Mouse (Mus musculus) gastrocnemius, postnatal 4 days (tissue): ENCODE data around the gene Piwil1. TPM values are rescaled to one million over a fixed set of nuclear protein-coding genes. Genes with fewer than 3 reads are reported as not detected.

ENCODE experiments used
- DNase-seq, 2 experiments: peaks; one replicate each; pipeline ENCODE4 v3.0.0; 2021 to 2022; ENCODE audit warnings: low spot score in 2 of 2, mixed read lengths in 2 of 2
- long read RNA-seq, 2 experiments: library from polyadenylated mRNA; stranded (forward); transcript quantifications; one replicate each; pipeline ENCODE4 v2.0.0; 2021
- total RNA-seq, 2 experiments: library from RNA; stranded (reverse); gene quantifications; 2 replicates each; pipeline ENCODE4 v1.2.3; 2021

The Piwil1 gene
- under 1 TPM; 0.05 to 0.12 TPM for total RNA-seq
- long read RNA-seq, experiment 1, partial matches to known transcripts, result 1 of 1 reads
- long read RNA-seq, experiment 1, other reads (novel, unspliced or antisense), result 0 of 1 reads
- long read RNA-seq, experiment 2, result 0 reads

DNA sequence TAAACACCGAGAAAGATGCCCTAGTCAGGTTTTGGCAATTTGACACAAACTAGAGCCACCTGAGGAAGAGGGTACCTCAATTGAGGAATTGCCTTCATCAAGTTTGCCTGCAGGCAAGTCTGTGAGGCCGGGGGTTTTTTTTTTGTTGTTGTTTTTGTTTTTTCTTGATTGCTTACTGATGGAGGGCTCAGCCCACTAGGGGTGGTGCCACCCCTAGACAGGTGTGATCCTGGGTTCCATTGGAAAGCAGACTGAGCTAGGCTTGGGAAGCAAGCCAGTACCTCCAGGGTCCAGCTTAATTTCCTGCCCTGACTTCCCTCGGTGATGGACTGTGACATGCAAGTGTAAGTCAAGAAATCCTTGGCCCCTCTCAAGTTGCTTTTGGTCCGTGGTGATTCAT, at the start of gene Piwil1:
Piwil1 (plus strand) TSS at position 301 of the 400 bp plus-strand sequence.
- DNase-seq, result no peak

DNA sequence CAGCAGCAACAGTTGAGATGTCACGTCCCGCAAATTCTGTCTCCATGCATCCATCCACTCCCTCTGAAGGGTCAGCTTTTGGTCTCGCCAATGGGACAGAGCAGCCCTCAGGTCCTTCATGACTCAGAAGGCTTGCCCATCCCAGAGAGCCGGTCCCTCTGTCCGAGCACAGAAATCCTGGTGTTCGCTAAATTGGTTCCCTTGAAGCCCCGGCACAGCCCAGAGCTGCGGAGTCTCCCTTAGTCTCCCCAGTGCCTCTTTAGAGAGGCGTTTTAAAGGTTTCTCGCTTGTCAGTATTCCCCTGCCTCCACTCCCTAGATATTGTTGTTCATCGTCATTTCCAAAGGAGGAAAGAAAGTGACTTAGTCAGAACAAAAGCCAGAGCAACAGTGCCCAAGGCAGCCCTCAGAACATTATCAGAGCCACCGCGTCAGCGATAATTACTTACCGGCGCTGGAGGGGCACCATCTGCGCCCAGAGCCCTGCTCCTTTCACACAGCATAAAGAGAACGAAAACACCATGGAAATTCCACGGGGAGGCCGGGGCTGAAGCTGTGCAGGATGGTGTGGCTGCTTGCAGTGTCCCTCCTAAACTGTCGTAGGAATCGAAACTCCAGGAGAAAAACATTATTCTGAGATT, 45.7 kb upstream of the Piwil1 start:
- DNase-seq, result no peak

DNA sequence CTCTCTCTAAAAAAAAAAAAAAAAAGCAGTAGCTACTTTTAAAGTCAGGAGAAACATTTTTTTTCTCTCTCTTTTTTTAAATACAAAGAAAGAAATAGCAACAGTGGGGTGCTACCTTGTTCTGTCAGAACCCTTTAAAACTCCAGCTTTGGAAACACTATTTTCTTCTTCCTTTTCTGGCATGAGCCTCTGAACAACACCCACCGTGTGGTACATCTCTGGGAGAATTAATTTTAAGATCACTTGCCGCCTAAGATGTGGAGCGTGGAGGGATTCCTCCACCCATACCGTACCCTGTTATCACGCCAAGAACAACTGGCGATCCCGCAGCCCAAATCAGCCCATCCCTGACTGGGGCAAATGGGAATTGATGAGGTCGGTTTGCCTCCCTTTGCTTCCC, 42.2 kb upstream of the Piwil1 start:
- DNase-seq, result no peak

DNA sequence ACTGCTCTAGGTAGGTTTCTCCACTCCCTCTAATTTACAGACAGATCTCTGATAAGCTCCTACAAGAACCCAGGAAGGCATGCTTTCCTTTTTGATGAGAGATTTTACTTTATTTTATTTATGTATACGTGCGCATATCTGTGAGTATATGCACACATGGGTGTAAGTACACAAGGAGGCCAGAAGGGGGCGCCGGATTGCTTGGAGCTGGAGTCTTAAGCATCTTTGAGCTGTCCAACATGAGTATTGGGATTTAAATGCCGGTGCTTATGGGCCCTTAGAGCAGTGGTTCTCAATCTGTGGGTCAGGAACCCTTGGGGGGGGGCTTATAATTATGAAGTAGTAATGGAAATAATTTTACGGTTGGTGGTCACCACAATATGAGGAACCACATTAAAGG, 39.4 kb upstream of the Piwil1 start:
- no peak for DNase-seq

DNA sequence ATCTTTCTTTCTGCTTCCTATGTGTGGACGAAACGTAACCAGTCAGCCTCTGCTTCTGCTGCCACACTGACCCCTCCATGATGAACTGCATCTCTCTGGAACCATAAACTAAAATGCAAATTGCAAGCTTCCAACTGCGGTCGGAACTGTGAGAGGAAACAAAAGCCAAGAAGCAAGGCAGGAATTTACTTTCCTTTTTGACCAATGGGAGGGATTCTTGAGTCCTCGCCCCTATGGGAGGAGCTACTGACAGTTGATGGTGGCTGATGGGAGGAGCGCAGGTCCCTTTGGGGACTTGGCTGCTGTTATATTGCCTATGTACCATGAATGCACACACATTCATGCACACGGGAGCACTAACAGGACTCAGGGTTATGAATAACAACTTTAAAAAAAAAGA, 38.3 kb upstream of the Piwil1 start:
- no peak for DNase-seq

DNA sequence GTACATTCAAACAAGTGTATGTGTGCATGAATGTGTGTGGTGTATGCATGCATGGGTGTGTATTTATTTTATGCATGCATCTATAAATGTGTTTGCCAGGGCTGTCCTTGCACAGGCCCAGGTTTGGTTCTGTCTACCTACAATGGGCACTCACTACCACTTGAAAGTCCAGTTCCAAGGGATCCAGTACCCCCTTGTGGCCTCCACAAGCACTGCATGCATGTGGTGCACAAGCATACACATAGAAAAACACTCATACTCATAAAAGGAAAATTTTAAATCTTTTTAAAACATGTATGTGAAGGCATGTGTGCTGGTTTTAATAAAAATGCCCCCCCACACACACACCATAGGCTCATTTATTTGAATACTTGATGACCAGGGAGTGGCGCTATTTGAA, 37.3 kb upstream of the Piwil1 start:
- DNase-seq, result no peak

DNA sequence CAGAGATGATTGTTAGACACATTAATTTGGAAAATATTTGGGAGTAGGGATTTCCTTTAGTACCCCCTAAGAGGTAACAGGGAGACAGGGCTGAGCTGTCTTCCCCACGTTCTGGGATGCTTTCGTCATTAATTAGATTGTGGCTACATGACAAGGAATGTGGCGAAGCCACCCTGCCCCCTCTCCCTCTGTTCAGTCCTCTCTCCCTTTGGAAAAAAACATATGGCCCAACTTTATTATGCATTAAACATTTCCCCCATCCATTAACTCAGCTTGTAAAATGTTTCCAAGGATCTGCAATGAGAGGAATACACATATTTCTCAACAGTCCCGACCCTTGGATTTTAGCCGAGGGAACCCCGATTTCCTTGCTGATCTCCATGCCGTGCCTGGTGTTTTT, 35.0 kb upstream of the Piwil1 start:
- DNase-seq, result no peak

DNA sequence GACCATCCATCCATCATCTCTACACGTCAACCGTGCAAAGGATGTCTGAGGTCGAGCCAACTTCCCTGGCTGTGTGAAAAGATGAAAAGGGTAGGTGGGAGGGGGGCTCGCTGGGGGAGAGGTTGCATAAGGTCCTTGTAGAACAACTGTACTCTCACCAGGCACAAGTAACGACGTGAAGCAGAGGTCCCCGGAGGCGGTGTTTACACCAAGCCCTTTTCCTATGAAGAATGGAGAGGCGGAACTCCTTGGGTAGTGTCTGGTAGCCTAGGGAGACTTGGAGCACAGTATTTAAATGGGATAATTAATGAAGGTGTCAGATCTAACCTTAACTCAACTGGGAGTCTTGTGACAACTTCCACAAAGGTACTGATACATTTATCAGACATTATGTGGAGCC, 28.2 kb upstream of the Piwil1 start:
- DNase-seq, result no peak

DNA sequence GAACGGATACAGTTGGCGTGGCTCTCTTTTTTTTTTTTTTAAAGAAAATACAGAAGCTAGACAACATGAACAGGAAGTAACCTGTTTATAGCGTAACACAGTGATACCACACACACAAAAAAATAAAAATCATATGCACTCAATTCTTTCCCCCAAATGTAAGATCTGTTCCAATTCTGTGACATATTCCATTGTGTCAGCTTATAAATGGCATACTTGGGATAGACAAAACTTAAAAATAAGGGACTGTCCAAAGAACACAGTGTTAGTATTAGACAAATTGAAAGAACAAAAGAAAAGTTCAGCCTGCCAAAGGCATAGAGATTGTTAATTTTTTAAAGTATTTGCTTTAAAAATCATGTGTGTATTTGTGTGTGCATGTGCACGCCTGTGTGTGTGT, 25.0 kb upstream of the Piwil1 start:
- DNase-seq, result no peak

DNA sequence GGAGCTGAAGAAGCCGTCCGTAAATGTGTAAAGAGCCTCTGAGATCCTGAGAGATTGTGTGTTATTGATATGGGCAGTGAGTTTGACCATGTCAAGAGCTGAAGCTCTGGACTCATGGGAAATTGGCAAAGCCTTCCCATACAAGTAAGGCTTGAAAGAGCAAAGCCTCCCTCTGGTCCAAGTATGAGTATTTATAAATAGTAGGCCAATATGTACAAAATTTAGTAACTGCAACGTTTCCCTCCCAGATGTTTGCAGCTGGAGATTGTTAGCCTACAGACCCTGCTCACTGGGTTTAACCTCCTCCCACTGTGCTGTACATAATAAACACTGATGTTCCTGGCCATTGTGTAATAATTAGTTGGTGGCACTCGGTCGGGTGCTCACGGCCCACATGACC, 24.5 kb upstream of the Piwil1 start:
- no peak for DNase-seq

DNA sequence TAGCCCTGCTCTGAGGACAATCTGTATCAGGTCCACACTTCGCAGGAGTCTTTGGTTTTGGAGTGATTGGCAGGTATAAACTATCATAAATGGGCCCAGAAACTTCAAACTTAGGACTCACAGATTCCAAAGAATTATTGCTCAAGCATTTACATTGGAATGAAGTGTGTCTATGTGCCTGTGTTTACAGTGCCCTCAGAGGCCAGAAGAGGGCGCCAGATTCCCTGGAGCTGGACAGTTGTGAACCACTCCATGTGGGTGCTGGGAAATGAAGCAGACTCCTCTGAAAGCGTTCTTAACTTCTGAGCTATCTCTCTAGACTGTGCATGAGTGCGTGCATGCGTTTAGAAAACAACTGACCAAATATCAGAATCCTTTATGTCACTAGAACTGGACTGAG, 20.9 kb upstream of the Piwil1 start:
- DNase-seq, result no peak

DNA sequence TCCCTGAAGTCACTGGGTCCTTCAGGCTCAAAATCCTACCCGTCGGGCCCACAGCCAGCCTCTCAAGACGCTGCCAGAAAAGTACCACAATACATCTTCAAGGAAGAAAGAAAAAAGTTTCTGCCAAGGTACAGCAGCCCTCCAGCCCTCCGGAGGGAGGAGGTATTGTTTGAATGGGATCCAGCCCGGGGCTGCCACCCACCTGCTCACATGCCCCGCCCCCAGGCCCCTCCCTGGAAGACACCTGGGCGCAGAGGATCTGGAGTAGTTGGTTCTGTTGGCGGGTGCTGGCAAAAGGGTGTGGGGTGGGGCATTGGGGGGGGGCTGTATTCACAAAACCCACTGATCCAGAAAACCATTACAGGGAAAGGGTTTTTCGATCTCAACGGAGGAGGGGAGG, 18.1 kb upstream of the Piwil1 start:
- DNase-seq, result no peak

DNA sequence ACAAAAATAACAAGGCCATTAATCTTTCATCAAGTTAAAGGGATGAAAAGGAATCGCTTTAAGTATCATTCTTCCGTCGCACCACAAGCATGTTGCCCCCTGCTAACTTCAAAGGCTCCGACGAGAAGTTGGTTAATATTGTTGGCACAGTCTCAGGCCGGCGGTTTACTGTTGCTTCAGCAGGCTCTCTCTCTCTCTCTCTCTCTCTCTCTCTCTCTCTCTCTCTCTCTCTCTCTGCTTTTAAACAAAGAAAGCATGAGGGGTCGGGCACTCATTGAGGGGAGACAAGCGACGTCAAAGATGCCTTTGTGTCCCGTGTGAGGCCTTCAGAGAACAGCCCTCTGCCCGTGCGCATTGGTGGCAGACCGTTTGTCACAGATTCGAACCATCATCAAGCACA, 17.7 kb upstream of the Piwil1 start:
- DNase-seq, result no peak

DNA sequence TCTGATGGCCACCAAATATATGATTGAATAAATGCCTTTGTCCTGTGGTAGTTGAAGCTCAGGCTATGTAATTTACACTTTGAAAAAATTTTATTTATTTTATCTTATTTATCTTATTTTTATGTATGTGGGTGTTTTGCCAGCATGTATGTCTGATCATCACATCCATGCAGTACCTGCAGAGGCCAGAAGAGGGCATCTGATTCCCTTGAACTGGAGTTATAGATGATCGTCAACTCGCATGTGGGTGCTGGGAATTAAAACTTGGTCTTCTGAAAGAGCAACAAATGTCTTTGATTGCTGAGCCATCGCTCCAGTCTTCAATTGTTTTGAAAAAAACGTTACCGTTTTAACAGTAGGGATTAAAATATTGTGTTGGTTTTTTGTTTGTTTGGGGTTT, 15.2 kb upstream of the Piwil1 start:
- no peak for DNase-seq

DNA sequence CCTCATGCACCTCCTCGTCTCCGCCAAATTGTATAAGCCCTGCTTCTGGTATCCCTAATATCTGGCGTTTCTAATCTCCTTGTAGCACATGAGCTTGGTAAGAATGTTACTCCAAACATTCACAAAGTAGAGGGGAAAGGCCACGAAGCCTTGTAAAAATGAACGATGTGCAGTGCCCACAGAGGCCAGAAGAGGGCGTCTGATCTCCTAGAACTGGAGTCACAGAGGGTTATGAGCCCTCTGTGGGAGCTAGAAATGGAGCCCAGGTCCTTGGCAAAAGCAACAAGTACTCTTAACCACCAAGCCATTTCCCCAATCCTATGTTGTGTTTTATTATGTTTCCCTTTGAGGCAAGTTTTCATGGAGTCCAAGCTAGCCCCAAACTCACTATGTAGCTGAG, 8.2 kb upstream of the Piwil1 start:
- no peak for DNase-seq

DNA sequence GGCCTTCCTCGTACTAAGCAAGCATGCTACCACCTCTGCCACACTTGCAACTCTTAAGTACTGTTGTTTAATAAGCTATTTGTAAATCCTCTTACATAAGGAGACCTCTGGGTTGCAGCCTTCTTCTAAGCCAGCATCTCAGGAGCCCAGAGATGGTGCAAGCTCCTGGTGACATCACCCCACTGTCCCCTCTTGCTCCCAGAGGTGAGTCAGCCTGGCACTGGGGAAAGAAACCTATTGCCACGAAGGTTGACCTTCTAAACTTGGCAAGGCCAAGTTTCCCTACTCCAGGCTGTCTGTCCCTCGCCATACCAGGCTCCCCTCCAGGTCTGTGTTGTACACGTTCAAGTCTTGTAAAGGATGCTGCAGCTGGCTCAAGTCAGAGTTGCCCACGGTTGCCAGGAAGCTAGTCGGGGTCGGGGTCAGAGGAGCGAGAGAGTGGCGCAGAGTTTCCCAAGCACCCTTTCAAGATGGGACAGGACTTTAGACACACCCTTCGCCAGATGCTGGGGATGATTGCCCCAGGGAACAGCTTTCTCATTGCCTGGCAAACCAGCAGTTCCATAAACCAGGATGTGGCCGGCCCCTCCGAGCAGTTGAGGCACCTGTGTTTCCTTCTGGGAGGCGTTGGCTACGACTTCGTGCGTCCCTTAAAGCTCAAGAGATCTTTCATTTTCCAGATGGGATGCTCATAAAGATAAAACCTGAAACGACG, 7.6 kb upstream of the Piwil1 start:
- DNase-seq, result no peak

DNA sequence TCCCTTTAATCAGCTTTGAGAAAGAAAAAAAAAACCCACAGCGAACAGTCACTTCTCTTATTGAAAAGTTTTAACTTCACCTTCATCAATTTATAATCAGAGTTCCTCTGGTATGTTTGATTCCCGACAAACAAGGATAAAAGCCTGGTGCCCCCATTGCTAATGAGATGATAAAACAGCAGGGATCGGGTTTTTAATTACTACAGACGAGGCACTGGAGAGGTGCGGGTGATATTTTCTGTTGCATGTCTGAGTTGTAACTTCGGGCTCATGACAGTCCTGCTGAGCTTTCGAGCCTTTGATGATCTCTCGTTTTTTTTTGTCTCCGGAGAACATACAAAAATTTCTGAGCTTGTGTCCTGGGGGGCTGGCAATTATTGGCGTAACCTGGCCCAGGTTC, 5.5 kb upstream of the Piwil1 start:
- no peak for DNase-seq

DNA sequence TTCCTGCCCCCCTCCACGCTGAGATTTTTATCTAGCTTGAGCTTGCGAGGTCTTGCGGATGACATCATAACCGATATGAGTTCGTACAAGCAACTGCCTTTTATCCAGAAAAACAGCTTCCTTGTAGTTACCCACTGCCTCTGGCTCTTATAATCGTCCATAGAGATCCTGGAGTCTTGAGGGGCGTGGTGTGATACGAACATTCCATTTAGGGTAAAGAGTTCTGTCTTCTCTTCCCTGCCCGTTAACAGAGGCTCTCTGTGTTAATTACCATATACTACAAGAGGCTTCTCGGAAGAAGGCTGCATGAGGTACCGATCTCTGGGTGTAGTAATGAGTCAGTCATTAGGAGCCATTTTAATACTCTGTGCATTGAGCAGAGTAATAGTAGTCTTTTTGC, 1.6 kb upstream of the Piwil1 start:
- DNase-seq, result no peak

DNA sequence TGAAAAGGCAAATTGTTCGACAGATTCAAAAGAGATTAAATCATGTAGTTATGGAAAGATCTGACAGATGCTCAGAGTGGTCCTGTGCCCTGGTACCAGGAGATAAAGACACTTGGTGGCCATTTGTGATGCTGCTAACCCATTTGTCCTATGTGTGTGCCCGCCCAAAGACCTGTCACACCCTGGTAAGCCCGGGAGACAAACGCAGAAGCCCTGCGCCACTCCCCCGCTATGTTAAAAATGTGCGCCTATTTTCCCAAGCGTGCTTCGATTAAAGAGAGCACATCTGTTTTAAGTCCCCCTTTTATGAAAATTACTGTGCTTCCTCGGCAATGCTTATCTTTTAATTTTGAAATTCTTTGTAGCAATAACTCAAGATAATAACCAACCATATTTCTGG, 1.4 kb downstream of the Piwil1 start:
- no peak for DNase-seq

DNA sequence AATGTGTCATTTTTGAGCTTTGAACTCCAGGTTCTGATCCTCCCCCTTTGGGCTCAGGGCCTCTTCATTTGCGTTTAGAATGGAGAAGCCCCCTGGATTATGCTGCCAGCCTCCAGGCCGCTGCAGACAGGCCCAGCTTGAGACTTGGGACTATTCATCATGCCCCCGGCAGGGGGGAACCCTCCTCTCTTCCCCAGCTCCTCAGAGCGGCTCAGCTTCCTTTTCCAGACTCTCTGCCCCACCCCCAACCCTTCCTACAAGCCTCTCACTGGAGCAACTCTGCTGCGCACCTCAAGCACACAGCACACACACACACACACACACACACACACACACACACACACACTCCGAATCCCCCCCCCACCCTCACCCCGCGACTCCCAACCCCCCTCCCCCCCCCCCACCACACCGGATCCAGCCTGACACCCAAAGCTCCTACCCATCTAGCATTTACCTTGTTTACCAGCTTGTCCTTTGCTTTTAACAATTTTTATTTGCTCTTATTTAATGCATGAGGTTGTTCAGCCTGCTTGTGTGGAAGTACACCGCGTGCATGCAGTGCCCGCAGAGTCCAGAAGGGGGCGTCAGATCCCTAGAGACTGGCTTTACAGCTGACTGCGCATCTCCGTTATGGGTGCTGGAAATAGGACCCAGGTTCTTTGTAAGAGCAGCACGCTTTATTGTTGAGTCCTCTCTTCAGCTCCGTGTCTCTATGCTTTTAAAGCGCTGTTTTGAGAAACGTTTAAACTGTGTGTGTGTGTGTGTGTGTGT, 2.0 kb downstream of the Piwil1 start:
- DNase-seq, result no peak

DNA sequence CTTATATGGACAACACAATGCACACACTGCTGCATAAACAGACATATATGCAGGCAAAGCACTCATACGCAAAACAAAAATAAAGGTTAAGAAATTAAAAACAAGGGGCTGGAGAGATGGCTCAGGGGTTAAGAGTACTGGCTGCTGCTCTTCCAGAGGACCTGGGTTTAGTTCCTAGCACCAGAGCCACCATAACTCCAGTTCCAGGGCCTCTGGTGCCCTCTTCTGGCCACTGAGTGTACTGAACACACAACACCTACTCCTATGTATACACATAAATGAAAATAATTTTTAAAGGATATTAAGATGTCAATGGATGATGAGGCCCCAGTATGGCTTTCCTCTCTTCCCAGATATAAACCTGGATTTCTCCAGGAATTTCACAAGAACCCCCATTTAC, 4.1 kb downstream of the Piwil1 start:
- DNase-seq, result no peak

DNA sequence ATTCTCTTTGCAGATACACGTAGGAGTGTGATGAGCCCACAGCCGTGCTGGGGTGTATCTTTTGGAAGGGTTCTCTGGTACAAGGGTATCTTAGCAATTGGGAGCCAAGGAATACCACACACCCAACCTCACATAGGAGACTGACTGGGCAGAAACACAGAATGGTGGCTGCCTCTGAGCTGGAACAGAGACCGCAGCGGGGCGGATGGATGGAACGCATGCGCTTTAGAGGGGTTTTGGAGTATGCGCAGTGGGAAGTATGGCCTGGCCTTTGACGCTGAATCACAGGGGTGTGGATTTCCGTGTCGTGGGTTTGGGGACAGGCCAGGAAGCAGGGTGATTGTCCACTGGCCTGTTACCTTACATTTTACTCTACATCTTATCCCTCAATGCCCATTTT, 4.9 kb downstream of the Piwil1 start:
- no peak for DNase-seq
